Mouse (Mus musculus) gastrocnemius, postnatal 10 days (tissue): ENCODE results near the gene E130308A19Rik. TPM values are rescaled to one million over a fixed set of nuclear protein-coding genes. Genes with fewer than 3 reads are reported as not detected.

Experiments used
- DNase-seq: peaks from one replicate; pipeline ENCODE4 v3.0.0; 2021; ENCODE audit warnings: mixed read lengths
- total RNA-seq, 2 experiments: library from RNA; stranded (reverse); gene quantifications; 2 replicates each; pipeline ENCODE4 v1.2.3; 2021

The E130308A19Rik gene
- total RNA-seq, 2 experiments from 2014 or later, result 7.0 to 7.7 TPM

GRCm38 (mm10) chr4:59682950-59683349 lies 56.9 kb downstream of the E130308A19Rik start:
- DNase-seq, result no peak

- DNase-seq, result no peak
These were observed 58.3 kb downstream of the E130308A19Rik start for GRCm38 (mm10) chr4:59684306-59684705.

- DNase-seq, result no peak
These were observed 60.7 kb downstream of the E130308A19Rik start for GRCm38 (mm10) chr4:59686716-59687115.

GRCm38 (mm10) chr4:59689055-59689454 lies 63.0 kb downstream of the E130308A19Rik start:
- no peak for DNase-seq

GRCm38 (mm10) chr4:59690145-59690544 lies 64.1 kb downstream of the E130308A19Rik start:
- DNase-seq, result no peak

GRCm38 (mm10) chr4:59696846-59697245 lies 70.8 kb downstream of the E130308A19Rik start:
- DNase-seq, result no peak

- DNase-seq, result no peak
These were observed 71.9 kb downstream of the E130308A19Rik start for GRCm38 (mm10) chr4:59697869-59698268.

GRCm38 (mm10) chr4:59699014-59699792 lies 73.2 kb downstream of the E130308A19Rik start:
- no peak for DNase-seq

- no peak for DNase-seq
These were observed 83.3 kb downstream of the E130308A19Rik start for GRCm38 (mm10) chr4:59709321-59709720.

GRCm38 (mm10) chr4:59710736-59711389 lies 84.9 kb downstream of the E130308A19Rik start:
- no peak for DNase-seq

GRCm38 (mm10) chr4:59712451-59712850 lies 86.4 kb downstream of the E130308A19Rik start:
- no peak for DNase-seq

GRCm38 (mm10) chr4:59712955-59713354 lies 86.9 kb downstream of the E130308A19Rik start:
- no peak for DNase-seq

- no peak for DNase-seq
These were observed 88.5 kb downstream of the E130308A19Rik start for GRCm38 (mm10) chr4:59714472-59714871.

- no peak for DNase-seq
These were observed 88.9 kb downstream of the E130308A19Rik start for GRCm38 (mm10) chr4:59714926-59715325.

- DNase-seq, result no peak
These were observed 89.5 kb downstream of the E130308A19Rik start for GRCm38 (mm10) chr4:59715531-59715930.

GRCm38 (mm10) chr4:59717349-59717748 lies 91.3 kb downstream of the E130308A19Rik start:
- DNase-seq, result no peak

- no peak for DNase-seq
These were observed 92.5 kb downstream of the E130308A19Rik start for GRCm38 (mm10) chr4:59718542-59718941.

- no peak for DNase-seq
These were observed 93.7 kb downstream of the E130308A19Rik start for GRCm38 (mm10) chr4:59719481-59720355.

- DNase-seq, result no peak
These were observed 95.8 kb downstream of the E130308A19Rik start for GRCm38 (mm10) chr4:59721811-59722210.

GRCm38 (mm10) chr4:59725579-59725978 lies 99.6 kb downstream of the E130308A19Rik start:
- DNase-seq, result no peak

- DNase-seq, result no peak
These were observed 100.5 kb downstream of the E130308A19Rik start for GRCm38 (mm10) chr4:59726501-59726900.

- no peak for DNase-seq
These were observed 101.3 kb downstream of the E130308A19Rik start for GRCm38 (mm10) chr4:59727187-59727877.
